Mouse (Mus musculus): ENCODE results near the gene Glod4. TPM values are rescaled to one million over a fixed set of nuclear protein-coding genes. Genes with fewer than 3 reads are reported as not detected.
"Not testable (repeated sequence)": the region's sequence is repeated elsewhere in the genome, so short reads cannot be mapped to it uniquely, and the experiment has no call there.

The Glod4 gene
- polyA plus RNA-seq, 1 experiment from 2014 or later = 68.9 TPM

DNA sequence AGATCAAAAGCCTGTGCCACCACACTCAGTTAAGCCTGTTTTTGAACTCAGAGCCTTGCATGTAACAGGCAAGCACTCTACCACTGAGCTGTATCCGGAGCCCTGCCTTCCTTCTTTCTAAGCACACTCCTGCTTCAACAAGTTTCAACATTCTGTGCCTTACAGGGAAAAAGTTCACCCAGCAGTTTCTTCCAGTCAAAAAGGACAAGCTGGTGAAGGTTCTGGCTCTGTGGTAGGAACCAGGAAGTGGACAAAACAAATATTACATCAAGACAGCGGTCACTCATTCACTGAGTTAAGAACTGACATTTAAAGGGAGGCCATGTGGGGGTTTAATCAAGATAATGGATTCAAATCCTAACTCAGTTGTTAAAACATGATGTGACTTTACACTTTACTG lies 28.5 kb downstream of the Glod4 start:
- Histone ChIP-seq H3K4me3 (ENCODE audit: low read depth, low read length) (no peak overlapping the region), H3K27me3 (replicated peaks; ENCODE audit: control insufficient read depth, insufficient read depth, low read length) (no peaks in the 10 kb centered on the region), H3K4me1 (replicated peaks; ENCODE audit: control insufficient read depth, insufficient read depth, low read length) (no peaks in the 10 kb centered on the region), H3K4me2 (replicated peaks; ENCODE audit: low read depth) (no peak overlapping the region), H3K36me3 (ENCODE audit: control insufficient read depth, insufficient read depth) (peaks cover 24% of the 10 kb centered on the region), H3K9me3 (ENCODE audit: control insufficient read depth) (no peaks in the 10 kb centered on the region), H3K9ac (ENCODE audit: low read depth, low read length) (no peak overlapping the region), H3K27ac (ENCODE audit: low read depth, low read length) (no peak overlapping the region)
- no peak for ATAC-seq
- 55% methylated on average over 2 of the region's 2 CpGs for WGBS
- TF ChIP-seq CTCF (IDR thresholded peaks at IDR 0.05; ENCODE audit: low read depth) = no peak

DNA sequence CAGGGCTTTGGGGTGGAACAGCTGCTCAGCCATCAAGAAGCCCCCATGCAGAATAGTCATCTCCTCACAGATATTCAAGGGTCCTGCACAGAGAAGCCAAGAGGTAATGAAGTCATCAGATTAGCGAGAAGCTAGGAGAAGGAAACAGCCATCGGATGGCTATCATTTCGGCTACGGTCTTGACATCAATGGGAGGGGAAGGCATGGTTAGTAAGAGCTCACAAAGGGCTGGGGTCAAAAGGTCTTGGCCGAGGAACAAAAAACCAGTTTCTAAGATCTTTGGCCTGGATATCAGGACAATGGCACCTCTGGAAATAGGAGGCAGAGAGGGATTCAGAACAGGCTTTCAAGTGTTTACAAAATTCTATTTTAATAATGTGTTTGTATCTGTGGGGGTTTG lies 29.7 kb downstream of the Glod4 start:
- WGBS = 85% methylated on average over 5 of the region's 5 CpGs
- no peak overlapping the region for H3K27ac ChIP-seq (ENCODE audit: low read depth, low read length)
- no peak for TF ChIP-seq CTCF (IDR thresholded peaks at IDR 0.05; ENCODE audit: low read depth)

DNA sequence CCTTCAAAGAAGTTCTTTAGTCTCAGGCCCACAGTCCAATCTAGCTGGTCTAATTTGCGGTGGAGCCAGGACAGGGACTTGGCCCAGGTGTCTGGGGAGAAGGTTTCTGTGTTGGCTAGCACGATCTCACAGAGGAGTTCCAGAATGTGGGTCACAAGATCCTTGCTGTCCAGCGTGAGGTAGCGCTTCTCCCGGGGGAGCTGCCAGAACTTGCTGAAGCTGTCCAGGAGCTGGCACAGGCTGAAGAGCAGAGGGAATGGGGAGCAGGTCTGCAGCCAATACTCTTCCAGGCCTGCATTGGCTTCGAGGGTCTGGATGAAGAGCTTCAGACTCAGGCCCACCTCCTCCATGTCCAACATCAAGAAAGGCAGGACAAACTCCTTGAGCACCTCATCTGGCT lies 31.9 kb downstream of the Glod4 start:
- not testable (repeated sequence) for H3K4me3 ChIP-seq (ENCODE audit: low read depth, low read length); H3K4me2 ChIP-seq (replicated peaks; ENCODE audit: low read depth); H3K27me3 ChIP-seq (replicated peaks; ENCODE audit: control insufficient read depth, insufficient read depth, low read length); H3K9me3 ChIP-seq (ENCODE audit: control insufficient read depth); H3K9ac ChIP-seq (ENCODE audit: low read depth, low read length); ATAC-seq; H3K4me1 ChIP-seq (replicated peaks; ENCODE audit: control insufficient read depth, insufficient read depth, low read length); H3K27ac ChIP-seq (ENCODE audit: low read depth, low read length)
- WGBS = 100% methylated on average over 2 of the region's 6 CpGs
- peaks cover 44% of the 10 kb centered on the region for H3K36me3 ChIP-seq (ENCODE audit: control insufficient read depth, insufficient read depth)

More for the DNA sequence above, 29.7 kb downstream of the Glod4 start:
- H3K9me3 ChIP-seq (ENCODE audit: control insufficient read depth) = no peaks in the 10 kb centered on the region
- peaks cover 24% of the 10 kb centered on the region for H3K36me3 ChIP-seq (ENCODE audit: control insufficient read depth, insufficient read depth)
- no peak overlapping the region for H3K4me2 ChIP-seq (replicated peaks; ENCODE audit: low read depth)
- H3K4me3 ChIP-seq (ENCODE audit: low read depth, low read length) = no peak overlapping the region
- H3K4me1 ChIP-seq (replicated peaks; ENCODE audit: control insufficient read depth, insufficient read depth, low read length) = no peaks in the 10 kb centered on the region
- ATAC-seq = no peak
- H3K27me3 ChIP-seq (replicated peaks; ENCODE audit: control insufficient read depth, insufficient read depth, low read length) = no peaks in the 10 kb centered on the region
- H3K9ac ChIP-seq (ENCODE audit: low read depth, low read length) = no peak overlapping the region

DNA sequence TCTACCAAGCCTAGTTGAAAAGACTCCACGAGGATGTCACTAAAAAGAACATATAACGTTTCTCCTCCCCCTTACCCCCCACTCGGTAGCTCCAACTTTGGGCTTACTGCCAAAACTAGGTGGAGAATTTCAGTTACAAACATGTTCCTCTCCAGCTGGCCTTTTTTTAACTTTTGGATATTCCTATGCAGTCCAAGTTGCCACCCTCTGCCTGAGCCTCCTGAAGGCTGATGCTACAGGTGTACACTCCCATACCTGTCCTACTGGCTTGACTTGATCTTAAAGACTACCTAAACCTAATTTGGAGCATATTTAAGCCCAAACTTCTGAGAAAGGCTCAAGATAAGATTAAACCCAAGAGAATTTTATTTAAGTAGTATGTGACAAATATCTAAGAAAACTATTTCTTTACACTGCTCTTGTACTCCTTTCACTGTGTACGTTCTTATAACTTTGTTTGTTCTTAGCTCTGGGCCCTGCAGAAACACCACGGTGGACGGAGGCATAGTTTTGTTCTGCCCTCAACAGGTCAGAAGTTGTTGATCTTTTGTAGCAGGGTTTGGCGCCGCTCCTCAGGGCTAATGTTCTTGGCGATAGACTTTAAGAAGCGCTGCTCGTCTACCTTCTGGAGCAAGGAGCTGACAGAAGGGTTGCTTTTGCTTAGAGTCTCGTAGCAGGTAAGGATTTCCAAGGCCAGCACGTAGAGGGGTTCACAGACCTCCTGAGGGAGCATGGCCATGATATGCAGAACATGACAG lies 33.1 kb downstream of the Glod4 start:
- peaks cover 52% of the 10 kb centered on the region for H3K36me3 ChIP-seq (ENCODE audit: control insufficient read depth, insufficient read depth)
- 76% methylated on average over 13 of the region's 13 CpGs for WGBS
- H3K9ac ChIP-seq (ENCODE audit: low read depth, low read length) = no peak overlapping the region

DNA sequence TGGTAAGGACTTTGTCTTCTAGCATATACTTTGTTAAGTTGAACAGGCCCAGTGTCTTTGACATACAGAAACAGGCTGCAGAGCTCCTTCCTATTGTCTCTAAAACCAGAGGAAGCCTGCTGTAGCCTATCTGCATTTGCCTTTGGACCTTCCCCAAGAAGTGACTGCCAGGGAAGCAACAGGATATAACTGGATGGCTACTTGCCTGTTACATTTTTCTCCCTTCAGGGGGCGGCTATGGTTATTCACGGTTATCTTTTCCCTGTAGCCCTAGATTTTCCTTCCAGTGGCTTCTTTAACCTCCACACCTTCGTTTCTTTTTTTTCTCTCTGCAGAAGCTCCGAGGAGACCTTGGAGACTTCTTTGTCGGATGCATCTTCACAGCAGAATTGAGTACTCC lies 36.7 kb downstream of the Glod4 start:
- TF ChIP-seq CTCF (IDR thresholded peaks at IDR 0.05; ENCODE audit: low read depth) = no peak
- Histone ChIP-seq H3K36me3 (ENCODE audit: control insufficient read depth, insufficient read depth) (peaks cover 35% of the 10 kb centered on the region), H3K9me3 (ENCODE audit: control insufficient read depth) (no peaks in the 10 kb centered on the region), H3K27me3 (replicated peaks; ENCODE audit: control insufficient read depth, insufficient read depth, low read length) (no peaks in the 10 kb centered on the region), H3K4me1 (replicated peaks; ENCODE audit: control insufficient read depth, insufficient read depth, low read length) (no peaks in the 10 kb centered on the region), H3K4me3 (ENCODE audit: low read depth, low read length) (no peak overlapping the region), H3K27ac (ENCODE audit: low read depth, low read length) (peak overlapping the region; percentile 28; the same call in 1 of the 2 replicates), H3K4me2 (replicated peaks; ENCODE audit: low read depth) (no peak overlapping the region), H3K9ac (ENCODE audit: low read depth, low read length) (no peak overlapping the region)
- 87% methylated on average over 5 of the region's 5 CpGs for WGBS
- ATAC-seq = no peak

More for the DNA sequence above, 33.1 kb downstream of the Glod4 start:
- Histone ChIP-seq H3K27me3 (replicated peaks; ENCODE audit: control insufficient read depth, insufficient read depth, low read length) (no peaks in the 10 kb centered on the region), H3K9me3 (ENCODE audit: control insufficient read depth) (no peaks in the 10 kb centered on the region), H3K27ac (ENCODE audit: low read depth, low read length) (no peak overlapping the region), H3K4me1 (replicated peaks; ENCODE audit: control insufficient read depth, insufficient read depth, low read length) (no peaks in the 10 kb centered on the region), H3K4me3 (ENCODE audit: low read depth, low read length) (no peak overlapping the region), H3K4me2 (replicated peaks; ENCODE audit: low read depth) (no peak overlapping the region)
- no peak for TF ChIP-seq CTCF (IDR thresholded peaks at IDR 0.05; ENCODE audit: low read depth)
- ATAC-seq = no peak

DNA sequence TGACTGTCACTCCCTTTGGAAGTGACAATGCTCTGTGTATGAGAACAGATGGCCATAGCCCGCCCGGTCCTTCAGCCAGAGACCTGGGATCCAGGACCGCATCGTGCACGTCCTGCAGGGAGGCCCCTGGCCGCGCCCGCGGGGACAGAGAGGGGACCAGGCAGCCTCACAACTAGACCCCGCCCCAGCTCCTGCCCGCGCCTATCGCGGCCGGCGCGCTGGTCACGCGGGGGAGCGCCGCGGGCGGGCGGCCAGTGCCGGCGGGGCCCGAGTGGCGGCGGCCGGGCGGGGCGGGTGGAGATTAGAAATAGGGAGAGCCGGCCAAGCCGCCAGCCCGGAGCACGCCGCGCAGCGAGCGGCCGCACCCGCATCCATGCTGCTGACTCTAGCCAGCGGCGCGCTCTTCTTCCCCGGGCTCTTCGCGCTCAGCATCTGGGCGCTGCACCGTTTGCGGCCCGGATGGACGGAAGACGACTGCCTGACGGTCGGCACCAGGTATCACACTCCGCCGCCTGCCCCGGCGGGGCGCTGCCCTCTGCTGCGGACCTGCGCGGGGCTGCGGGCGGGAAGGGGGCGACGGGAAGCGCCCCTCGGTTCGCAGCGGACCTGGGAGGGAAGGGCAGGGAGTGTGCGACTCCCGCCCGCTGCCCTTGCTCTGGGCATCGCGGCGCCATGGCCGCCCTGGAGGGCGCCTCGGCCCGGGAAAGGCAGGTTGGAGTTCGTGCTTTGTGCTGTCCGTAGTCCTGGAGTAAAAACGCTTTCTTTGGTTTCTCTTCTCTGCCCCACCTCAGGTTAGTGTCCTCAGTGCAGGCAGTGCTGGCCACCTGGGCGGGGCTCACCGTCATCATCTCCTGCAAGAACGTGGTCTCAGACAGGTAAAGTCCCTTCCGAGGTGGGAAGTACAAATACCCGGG lies 41.5 kb downstream of the Glod4 start:
- H3K9ac ChIP-seq (ENCODE audit: low read depth, low read length) = peak overlapping the region; percentile 72
- H3K4me2 ChIP-seq (replicated peaks; ENCODE audit: low read depth) = peak overlapping the region; percentile 99
- peak overlapping the region; percentile 89 for H3K4me3 ChIP-seq (ENCODE audit: low read depth, low read length)
- WGBS = 1% methylated on average over 88 of the region's 90 CpGs
- ATAC-seq = peak; percentile 91
- H3K36me3 ChIP-seq (ENCODE audit: control insufficient read depth, insufficient read depth) = peaks cover 17% of the 10 kb centered on the region; the same call in 1 of the 2 replicates
- H3K27ac ChIP-seq (ENCODE audit: low read depth, low read length) = peak overlapping the region; percentile 70
- H3K27me3 ChIP-seq (replicated peaks; ENCODE audit: control insufficient read depth, insufficient read depth, low read length) = no peaks in the 10 kb centered on the region
- peak; percentile 40 for TF ChIP-seq CTCF (IDR thresholded peaks at IDR 0.05; ENCODE audit: low read depth)
- no peaks in the 10 kb centered on the region for H3K4me1 ChIP-seq (replicated peaks; ENCODE audit: control insufficient read depth, insufficient read depth, low read length)
- no peaks in the 10 kb centered on the region for H3K9me3 ChIP-seq (ENCODE audit: control insufficient read depth)
